Mouse (Mus musculus) layer of hippocampus, adult 8-10 months (tissue): ENCODE measurements at regions not wholly inside any gene's neighbourhood (a gene's known extent, or its start where the extent isn't known, plus 50 kb on each side); places are given as distances from the start of the nearest gene placed in this dataset.

Source experiments
- DNase-seq, 2 experiments: peaks; one replicate each; pipeline ENCODE4 v3.0.0; 2022; ENCODE audit warnings: low spot score in 2 of 2

DNA sequence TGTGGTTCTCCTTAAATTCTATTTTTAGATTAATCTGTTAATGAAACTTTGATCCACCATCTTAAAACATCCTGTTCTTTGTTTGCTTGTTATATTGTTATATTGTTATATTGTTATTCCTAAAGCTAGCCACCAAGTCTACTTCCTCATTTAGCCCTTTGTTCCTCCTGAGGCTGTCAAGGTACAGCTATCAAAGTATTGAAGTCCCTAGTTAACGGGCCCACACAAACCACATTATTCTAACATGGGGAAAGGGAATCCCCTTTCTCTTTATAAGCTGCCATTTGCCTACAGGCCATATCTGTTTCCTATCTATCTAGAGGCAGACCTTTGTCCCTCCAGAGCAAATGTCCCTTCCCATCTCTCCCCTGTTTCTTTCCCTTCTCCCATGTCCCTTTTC lies 317.0 kb downstream of the Prr30 start:
- DNase-seq: no peak

DNA sequence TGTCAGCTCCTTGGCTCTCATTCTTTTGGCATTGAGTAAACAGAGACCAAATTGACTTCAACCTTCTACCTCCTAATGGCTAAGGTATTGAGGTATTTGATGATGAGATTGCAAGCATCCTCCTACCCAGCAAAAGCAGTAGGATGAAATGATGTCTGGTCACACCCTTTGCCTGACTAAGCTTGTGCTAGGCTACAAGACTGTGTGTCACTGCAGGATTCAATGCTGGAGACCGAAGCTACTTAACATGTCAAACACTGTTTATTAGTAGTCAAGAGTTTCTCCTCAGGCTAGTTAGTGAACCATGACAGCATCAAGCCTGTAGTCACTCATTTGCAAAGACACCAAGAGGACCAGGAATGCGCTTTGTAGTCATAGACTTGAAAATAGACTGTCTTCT lies 320.0 kb downstream of the Prr30 start:
- no peak for DNase-seq

DNA sequence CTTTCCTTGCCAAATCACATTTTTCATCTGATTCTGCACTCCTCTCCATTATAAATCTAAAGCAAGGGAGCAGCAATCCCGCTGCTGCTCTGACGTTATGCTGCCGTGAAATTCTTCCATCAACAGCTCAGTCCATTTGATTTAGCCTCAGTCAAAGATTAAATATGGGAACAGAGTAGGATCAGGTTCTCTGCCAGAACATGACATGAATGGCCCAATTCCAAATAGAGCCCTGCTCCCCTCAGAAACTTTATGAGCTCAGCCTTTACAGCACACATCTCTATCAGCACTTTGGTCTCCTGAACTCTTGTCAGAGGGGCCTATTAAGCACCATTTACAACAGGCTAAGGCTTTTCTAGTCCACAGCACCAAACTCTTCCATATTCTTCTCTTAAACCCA lies 332.3 kb downstream of the Prr30 start:
- no peak for DNase-seq

DNA sequence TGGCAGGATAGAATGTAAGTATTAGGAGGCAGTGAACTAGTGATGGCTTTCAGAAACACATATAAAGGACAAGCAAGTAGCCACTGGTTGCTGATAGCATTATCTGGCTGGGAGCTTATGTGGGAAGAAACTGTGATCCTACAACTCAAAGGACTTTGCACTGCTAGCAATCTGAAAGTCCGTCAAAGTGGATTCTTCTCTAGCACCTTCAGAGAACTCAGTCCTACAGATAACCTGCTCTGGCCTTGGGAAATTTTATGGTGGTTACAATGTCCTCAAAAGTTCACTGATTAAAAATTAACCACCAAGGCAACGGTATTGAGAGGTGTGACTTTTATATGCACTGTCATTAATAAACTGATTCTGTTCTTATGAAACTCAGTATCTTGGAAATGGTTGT lies 335.3 kb downstream of the Prr30 start:
- DNase-seq: no peak

DNA sequence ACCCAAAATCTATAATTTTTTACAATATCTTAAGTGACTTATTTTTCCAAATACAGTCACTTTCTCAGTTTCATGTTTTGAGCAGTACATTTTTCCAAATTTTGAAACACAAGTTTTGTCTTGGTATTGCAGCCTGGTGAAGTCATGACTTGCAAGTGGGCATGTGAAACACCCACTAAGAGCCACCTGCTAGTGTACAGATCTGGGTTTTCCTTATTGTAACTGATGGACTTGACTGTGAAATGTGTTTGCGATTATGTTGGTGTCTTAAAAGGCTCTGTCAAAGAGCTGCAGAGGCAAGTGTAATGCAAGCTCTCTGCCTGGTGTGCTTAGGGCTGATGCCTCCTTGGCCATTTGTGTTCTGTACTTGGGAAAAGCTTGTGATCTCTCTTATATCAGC lies 336.0 kb downstream of the Prr30 start:
- no peak for DNase-seq

DNA sequence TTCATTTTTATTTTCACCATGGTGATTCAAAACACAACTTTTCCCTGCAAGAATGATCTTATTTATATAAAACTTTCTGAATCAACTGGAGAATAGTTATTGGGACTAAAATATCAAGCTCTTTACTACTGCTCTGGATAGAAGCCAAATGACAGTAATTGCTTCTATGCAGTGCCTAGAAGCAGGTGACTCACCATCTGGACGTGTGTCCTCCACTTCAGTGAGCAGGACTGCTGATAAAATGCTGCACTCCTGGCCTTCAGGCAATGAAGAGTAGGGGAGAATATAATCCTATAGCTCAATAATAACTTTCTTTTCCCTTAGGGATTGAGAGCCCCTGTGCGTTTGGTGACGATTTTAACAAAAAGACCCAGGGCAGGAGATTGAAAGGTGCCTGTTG lies 357.3 kb downstream of the Prr30 start:
- DNase-seq: no peak
